Mouse (Mus musculus) frontal cortex, postnatal 10 days (tissue): Measurements from ENCODE around the gene D430019H16Rik.

Source experiments
- DNase-seq, 2 experiments: peaks; one replicate each; pipeline ENCODE4 v3.0.0; 2022; ENCODE audit warnings: low spot score in 2 of 2, mixed read lengths in 1 of 2

The D430019H16Rik gene

DNA sequence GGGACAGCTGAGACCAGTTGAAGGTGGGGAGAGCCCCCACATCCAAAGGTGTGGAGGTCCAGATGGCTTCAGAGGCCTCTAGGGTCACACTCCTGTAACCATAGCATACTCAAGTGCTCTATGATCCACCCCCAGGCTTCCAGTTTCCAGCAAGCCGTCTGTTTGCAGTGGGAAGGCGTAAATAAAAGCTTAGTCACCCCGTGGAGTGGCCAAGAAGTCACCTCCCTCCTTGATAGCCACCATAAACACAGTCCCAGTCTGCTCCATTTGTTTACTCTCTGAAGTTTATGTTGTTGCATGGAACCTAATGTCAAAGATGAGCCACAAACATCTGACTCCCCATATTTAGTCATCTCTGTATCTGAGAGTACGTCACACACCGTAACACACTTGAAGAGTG is 83.5 kb downstream of the D430019H16Rik start:
- no peak for DNase-seq

DNA sequence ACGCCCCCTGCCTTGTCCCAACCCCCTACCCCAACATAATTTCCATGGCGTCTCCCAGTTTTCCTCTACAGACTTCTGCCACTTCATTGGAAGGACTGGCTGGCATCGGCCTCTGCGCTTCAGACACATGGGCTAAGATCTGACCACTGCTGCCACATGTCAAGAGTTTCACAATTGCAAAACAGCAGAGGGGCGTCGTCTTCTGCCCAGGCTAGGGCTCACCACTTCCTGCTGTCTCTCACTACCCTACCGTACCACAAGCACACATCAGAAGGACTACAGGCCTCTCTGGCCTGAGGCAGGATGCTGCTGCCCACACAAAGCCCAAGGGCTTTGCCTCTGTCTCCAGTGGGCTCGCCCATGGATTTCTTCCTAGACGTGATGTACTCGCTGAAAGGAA is 86.0 kb downstream of the D430019H16Rik start:
- no peak for DNase-seq

DNA sequence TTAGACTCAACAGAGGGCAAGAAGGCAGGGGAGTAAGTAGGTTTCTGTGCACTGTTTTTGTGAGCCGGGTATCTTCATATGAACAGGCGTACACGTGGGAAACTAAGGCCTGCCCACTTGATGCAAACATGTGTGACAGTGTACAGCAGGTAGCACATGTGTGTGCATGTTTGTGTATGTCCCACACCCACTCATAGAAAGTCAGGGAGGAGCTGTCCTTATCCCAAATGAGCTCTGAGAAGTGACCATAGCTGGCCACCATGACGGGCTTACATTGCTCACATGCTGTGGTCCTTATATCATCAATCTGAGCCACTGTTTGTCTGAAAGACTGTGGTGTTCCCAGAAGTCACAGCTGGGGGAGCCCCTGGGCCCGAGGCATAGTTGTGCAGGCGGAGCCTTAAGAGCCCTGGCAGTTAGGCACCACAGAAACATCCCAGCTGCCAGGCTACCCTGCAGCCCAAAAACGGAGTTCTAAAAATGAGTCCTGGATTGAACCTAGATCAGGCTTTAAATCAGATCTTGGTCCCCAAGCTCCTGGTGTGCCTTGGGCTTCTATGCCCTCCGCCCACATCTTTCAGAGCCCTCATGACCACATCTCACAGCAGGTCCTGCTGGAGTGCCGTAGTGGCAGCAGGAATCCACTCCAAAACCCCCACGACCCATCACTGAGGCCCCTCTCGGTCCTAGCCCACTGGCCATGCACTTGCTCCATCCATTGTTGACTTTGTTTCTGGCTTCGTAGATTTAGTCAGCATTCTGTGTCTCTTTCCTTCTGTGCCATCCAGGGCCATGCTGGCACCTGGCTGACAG is 88.1 kb downstream of the D430019H16Rik start:
- DNase-seq, result no peak

DNA sequence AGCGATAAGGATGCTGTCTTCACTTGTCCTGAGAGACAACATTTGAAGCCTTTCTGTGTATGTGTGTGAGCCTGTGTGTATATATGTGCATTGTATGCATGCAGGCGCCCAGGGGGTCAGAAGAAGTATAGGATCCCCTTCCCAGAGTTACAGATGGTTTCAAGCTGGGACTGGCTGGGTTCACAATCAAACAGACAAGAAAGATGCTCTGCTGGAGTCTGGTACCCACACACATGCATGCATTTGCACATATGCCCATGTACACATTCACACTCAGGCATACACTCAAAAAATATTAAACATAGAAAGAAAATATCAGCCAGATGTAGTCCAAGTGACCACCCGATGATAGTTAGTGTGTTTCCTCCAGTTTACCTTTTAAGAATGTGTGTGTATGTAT is 88.9 kb downstream of the D430019H16Rik start:
- DNase-seq, result no peak
